Mouse (Mus musculus): ENCODE results near the gene Gm9195. TPM values are rescaled to one million over a fixed set of nuclear protein-coding genes. Genes with fewer than 3 reads are reported as not detected.

The Gm9195 gene
- not detected for total RNA-seq (2021)
- long read RNA-seq, experiment 1, result 0 reads
- long read RNA-seq, experiment 2, result 0 reads

DNA sequence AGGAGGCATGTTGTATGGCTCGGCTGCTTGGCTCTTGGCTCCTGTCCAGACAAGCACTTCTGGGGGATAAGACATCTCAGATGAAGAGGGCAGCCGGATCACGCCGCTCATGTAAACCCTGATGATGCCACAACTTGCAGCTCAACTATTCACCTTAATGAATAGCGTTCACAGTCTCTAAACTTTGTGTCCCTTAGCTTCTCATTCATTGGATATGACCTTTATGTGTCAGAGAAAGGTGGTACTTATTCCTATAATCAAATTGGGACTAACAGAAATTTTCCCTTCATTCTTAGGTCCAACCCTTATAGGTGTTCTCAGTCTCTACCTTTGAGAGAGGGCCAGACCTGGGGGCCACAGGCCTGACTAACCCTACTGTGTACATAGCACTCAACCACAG lies at the start of gene Gm9195:
Gene Gm9195 (minus strand): TSS at position 101 of the 400 bp plus-strand sequence.
- DNase-seq, result no peak

DNA sequence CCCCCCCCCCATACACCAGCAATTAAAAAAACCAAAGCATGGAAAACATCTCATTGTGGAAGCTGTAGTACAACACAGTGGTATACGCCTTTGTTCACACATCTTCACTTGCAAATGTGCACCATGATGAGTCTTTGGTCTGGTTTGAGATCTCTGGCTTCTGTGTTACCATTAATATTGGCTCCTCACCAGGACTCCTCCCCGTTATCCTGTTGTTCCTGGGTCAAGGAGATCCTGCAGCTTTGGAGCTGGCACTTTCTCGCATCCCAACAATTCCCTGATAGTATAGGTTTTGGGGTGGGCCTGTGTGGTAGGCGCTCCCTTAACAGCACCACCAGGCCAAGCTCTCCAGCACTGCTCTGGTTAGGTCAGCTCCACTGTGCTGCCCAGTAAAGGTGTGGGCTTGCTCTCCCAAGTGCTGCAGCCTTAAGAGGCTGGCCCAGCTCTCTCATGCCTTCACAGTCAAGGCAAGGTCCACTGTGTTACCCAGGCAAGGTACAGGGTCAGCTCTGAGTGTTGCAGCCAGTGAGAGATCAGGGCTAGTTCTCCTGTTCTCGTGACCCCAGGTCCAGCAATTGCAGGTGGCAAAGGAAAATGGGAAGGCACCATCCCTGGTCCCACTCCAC lies 44.9 kb upstream of the Gm9195 start:
- DNase-seq, result no peak

DNA sequence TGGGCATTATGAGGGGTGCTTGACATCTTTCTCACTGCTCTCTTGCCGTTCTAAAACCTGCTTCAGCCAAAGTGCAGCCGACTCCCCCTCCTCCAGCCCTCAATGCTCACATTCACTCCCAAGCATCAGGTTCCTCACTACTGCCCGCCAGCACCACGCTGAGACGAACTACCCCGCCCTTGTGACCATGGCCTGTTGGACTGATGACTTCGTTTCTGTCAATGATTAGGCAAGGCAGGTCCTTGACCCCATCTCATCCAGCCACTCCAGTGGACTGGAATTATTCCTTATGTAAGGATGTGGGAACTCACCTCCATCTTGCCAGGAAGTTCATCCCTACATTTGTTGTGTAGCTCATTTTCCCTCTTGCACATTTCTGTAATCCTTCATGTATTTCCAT lies 42.2 kb upstream of the Gm9195 start:
- DNase-seq, result no peak

DNA sequence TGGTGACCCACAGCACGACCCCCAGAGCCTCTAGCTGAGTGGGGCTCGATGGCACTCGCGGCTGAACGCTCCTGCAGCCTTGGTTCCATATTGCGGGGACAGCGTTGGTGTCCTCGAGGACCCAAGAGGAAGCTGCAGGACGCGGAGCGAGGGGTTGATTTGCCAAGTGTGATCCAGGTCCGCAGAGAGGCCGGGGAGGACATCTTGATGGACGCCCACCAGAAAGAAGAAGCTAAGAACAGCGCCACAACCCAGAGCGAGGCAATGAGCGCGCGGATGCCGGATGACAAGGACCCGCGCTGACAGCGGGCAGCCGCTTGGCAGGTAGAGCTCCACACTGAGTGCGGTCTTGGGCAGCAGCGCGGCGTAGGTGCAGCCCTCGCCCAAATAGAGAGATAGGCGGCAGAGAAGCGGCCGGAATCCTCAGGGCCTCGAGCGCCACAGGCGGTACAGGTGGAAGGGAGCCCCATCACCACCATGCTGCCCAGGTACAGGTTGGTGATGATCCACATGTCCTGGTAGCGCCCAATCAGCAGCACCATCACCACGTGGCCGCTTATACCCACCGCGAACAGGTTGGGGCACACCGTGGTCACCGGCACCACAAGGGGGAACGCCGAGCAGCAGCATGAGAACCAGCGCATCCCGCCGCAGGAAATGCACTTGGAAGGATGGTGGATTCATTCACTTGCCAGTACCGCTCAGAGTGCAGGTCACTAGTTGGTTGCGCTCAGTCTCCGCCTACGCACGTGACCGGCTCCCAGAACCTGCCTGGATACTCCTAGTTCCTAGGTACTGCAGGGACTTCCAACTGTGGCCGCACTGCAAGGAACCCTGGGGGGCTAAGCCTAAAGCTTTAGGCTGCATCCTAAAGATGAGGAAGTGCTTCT lies 40.6 kb upstream of the Gm9195 start:
- DNase-seq, result no peak

DNA sequence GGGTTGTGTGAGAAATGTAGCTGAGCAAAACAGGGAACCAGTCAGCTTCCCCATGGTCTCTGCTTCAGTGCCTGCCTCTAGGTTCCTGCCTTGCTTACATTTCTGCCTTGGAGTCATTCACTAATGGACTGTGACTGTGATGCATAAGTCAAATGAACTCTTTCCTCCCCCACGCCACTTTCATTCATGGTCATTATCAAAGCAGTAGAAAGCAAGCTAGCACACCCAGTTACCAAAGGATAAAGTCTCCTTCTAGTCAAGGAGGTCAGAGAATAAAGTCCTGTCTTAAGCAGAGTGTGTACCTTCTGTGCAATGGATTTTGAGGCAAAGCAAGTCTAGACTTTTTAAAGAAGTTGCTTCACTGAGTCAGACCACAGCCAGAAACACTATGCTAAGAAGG lies 35.5 kb upstream of the Gm9195 start:
- DNase-seq, result no peak

DNA sequence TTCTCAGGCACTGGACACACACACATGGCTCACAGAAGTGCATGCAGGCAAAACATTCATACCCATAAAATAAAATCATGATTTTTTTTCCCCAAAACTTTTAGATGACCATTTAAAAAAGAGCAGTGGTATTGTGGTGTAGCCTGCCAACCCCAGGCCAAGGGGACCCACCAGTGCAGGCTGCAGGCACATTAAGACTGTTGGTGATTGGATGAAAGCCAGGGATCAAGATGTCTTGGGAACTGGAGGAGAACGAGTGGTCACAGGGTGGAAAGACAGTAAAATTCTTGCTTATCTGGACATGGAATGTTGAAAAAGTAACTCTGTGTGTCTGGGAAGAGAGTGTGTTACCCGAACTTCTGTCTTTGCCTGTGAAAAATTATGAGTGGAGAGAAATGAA lies 27.9 kb upstream of the Gm9195 start:
- no peak for DNase-seq

DNA sequence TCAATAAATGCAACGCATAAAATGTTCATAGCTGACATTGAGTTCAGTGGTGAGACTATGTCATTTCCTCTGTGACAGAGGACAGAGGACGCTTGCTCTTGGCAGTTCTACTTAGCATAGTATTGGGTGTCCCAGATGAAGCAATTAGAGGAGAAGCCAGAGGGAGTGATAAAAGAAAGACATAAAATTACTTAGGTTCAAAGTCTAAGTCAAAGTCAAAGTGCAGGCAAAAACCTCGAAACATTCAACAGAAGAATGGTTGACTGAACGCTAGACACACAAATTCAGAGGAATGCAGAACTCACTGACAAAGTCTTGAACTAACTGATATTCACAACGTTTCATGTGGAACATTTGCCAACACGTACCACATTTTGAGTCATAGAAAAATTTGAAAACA lies 27.1 kb upstream of the Gm9195 start:
- no peak for DNase-seq

DNA sequence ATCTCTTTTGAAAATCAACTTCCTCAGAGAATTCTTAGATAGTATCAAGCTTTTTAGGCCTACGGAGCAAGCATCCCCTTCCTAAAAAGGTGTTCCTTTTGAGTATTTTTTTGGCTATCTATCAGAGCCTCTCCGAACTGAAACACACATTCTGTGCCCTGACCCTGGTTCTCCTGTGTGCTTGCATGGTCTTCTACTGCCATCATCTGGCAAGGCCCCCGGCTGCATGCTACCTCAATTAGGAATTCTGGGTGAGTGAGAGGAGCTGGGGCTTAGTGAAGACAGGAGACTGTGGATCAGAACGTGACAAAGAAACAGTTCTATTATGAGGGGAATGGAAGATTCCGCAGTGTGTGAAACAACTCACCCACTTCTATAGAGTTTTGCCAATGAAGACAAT lies 24.7 kb upstream of the Gm9195 start:
- DNase-seq, result peak; percentile 27

DNA sequence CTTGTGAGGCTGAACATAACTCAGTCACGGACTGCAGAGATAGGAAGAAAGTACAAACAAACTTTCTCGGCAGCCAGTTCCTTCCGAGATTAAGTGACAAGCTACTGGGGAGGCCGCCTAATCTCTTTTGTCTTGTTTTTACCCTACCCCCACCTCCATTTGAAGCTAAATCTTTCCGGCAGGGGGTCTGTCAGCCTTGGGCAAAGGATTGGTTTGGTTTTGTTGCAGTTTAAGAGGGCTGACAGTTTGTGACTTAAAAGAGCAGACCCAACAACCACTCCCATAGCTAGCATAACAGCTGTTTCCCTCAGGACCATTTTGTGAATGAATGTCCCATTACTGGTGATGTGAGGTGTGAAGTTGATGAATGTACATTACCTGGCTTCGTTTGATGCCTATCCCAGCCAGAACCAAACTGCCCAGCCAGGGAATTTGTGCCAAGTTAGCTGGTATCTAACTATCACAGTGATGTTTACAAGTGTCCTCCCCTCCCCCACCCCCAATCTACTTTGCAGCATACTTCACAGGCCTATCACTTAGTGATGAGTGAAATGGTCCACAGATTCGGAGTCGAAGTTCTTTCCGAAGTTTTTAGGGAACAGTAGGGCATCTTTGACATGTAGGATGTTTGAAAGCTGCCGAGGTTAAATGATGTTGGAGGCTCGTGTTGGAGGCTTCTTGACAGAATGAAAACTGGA lies 15.2 kb upstream of the Gm9195 start:
- no peak for DNase-seq

DNA sequence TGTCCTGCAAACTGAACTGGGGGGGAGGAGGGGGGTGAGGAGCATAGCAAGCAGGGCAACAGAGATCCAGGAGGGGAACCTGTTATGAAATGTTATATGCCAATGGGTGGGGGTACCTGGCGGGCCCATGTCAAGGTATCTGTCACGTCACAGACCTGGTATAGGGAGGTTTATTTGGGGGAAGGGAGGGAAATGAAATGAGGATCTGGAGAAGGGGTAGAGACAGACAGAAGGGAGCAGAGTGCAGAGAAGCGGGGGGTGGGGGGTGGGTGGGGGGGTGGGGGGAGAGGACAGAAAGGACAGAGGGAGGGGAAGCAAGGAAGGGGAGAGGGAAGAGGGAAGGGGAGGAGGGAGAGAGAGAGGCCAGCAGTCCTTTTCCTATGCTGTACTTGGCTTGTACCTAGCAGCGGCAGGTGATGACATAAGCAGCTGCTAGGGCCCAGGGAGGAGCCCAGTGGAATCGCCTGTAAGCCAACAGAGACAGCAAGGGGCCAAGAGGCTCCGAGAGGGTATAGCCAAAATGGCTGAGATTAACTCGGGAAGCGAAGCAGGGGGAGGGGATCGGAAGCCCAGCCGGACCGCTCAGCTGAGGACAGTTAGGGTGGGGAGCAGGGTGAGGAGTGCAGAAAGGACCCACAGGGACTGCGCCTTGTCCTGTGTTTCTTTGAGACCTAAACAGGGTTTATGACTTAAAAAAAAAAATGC lies 14.5 kb upstream of the Gm9195 start:
- DNase-seq, result no peak

DNA sequence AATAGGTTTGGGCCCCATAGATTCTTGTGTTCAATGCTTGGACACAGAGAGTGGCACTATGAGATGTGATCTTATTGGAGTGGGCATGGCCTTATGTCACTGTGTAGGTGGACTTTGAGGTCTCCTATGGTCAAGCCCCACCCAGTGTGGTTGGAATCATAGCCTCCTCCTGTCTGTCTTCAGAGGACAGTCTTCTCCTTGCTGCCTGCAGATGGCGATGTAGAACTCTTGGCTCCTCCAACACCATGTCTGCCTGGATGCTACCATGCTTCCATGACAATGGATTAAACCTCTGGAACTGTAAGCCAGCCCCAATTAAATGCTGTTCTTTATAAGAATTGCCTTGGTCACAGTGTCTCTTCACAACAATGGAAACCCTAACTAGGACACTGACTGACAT lies 13.3 kb upstream of the Gm9195 start:
- DNase-seq, result no peak

DNA sequence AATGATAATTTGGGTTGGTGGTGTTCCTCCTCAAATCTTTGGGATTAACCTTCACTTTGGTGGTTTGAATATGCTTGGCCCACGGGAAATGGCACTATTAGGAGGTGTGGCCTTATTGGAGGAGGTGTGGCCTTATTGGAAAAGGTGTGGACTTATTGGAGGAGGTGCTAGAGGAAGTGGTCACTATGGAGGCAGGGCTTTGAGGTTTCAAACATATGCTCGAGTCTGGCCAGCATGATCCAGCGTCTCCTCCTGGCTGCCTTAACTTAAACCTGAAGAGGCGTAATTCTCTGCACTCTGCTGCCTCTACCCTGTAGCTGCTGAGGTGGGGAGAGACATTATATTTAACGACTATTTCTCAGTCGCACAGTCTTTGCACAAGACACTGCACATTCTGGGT lies 11.6 kb upstream of the Gm9195 start:
- no peak for DNase-seq

DNA sequence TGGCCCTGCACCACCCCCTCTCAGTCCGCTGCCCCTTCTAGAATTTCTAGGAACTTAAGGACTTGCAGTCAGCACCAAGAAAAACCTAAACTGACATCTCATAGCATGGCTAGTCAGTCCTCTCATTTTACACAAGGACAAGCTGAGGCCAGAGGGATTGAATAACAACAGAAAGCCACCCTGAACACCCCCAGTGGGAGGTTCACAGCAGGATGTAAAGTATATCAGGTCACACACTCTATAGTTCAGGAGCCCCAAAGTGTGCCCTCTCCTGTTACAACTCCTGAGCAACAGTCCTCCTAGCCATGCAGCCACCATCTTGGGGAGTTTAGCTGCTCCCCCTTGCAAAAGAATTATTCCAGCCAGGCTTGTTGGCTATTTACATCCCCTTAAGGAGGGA lies 2.1 kb upstream of the Gm9195 start:
- DNase-seq, result no peak

DNA sequence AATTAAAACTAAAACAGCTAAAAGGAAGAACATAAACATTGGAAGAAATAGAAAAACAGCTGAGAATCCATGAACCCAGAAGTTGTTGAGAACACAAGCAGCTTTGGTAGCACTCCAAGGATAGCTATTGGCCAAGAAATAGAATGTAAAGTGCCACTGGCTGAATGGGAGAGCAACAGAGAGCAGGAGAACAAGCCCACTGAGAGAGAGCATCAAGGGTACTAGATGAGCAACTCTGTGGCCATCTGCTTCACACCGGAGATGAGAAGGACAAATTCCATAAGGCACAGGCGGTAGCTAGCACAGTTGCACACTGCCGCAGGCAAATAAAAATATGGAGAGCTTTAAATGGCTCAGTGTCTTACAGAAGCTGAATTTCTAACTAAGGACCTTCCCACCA lies 1.3 kb downstream of the Gm9195 start:
- DNase-seq, result no peak

DNA sequence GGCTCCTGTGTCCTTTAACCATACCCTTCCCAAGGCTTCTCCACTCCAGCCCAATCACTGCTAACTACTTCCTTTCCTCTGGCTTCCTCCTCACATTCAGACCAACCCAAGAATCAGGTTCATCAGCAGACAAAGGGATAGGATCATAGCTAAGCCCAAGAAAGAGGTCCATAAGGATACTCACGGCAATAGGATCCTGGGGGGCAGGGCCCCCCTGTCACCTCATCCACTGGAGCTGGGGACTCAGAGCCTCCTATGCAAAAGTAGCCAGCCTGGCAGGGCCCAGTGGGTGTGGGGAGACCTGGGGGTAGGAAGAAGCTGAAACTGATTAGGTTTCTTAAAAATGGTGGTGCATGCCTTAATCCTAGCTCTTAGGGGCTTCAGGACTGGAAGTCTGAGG lies 17.1 kb downstream of the Gm9195 start:
- no peak for DNase-seq

DNA sequence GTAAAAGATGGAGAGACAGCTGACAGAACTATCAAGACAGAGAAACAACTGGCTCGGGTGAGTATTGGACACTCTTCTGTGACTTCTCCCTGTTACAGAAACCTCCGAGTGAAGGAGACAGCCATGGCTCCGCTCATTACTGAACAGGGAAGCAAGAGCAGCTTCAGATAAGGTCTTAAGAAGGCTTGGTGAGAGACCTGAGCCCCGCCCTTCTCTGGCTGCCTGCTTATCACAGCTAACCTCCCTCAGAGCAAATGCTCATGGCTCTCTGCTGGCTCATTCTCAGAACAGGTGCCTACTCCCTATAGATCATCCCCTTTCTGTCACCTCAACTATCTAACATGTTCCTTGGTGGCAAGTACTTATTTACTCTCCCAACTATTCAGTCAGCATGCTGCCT lies 23.2 kb downstream of the Gm9195 start:
- DNase-seq, result no peak

DNA sequence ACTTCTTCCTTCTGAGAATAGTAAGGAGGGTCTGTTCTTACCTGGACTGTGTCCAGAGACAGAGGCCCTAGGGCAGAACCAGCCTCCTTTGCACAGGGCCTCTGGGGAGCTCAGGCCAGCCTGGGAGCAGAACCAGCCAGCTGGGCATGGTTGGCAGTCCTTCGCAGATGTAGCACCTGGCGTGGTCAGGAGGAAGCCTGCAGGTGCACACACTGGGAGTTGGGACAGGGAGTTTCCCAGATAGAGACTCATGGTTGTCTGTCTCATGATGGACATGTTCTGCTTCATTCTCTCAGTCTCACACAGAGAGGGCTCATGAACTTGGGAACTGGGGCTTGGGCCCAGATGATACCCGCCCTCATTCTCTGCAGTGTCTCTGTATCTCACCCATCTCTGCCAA lies 25.3 kb downstream of the Gm9195 start:
- no peak for DNase-seq

DNA sequence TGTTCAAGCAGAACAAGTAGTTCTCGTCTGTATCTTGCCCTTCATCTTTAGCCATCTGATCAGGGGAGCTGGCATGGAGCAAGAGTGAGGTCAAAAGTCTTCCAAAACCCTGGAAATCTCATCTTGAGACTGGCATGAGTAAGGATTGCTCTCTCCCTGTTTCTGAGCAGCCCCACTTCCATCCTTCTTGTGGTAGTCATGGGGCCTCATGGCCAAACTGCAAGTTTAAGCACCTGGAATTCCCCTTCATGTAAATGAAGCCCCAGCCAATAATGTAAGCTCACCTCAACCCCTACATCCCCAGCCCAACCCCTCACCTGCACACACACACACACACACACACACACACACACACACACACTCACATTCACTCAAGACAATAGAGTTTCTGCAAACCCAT lies 30.0 kb downstream of the Gm9195 start:
- DNase-seq, result no peak

DNA sequence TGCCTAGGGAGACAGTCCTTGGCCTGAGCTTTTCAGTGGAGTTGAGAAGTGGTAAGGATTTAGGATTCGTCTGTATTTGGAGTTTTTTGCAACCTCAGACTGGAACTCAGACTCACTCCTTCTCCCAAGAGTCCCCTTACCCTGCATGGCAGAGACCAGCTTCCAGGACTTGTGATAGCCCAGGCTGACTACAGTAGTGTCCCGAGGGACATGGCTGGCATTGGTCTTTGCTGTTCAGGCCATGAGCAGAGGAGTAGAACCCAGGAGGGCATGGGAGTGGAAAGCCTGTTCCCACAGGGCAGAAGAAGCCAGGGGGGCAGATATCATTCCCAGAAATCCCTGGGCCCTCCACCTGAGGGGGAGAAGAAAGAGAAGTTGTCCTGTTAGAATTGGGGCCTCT lies 31.3 kb downstream of the Gm9195 start:
- DNase-seq, result no peak

DNA sequence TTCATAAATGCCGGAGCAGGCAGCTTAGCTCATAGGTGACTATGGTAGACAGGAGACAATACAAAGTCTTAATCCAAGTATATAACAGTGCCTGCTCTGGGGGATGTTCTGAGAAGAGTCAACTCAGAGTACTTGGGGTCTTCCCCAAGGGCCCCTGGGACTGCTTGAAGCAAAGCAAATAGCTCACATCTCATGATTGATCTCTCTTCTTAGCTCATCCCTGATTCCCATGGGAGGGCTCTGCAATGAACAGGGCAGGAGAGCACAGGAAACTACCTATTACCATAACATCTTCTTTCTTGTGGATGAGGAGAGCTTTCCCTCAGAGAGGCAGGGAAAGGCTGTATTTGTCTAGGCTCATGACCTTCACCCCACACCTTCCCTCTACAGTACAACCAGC lies 32.7 kb downstream of the Gm9195 start:
- no peak for DNase-seq

DNA sequence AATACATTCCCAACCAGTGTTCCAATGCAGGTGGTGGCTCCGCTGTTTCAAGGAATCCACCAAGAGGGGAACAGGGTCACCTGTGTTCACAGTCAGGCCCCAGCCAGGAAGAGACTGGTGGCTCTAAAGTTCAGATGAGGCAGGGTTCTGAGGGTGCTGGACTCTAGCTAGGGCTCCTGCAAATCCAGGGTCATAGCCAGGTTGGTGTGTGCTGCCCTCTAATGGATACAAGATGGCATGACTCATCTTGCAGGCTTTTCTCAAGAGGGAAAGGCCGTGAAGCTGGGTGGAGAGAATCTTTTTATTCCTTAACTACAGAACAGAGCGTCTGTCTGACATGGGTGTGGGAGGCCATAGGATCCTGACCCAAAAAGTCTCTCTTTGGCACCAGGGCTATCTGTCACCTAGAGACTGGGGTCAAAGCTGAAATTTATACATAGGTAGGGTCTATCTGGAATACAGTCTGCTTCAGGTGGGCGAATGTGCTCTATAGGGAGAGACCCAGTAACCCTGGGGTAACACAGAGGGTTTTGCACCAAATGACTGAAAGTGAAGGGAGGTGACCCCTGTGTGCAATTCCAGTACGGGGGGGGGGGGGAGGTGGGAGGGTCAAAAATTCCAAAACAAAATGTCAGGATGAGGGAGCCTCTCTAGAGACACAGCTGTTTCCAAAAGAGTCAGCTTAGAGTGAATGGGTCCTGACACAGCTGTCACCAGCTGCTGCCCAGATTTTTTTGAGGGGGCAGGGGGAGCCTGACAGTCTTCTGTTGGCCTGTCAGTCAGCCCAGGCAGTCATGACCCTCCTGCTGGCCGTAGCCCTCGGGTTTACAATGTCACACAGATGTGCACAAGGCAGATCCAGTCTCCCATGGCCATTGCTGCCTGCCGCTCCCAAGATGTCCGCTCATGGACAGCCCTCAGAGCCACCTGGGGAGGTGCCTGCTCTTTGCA lies 44.2 kb downstream of the Gm9195 start:
- no peak for DNase-seq

DNA sequence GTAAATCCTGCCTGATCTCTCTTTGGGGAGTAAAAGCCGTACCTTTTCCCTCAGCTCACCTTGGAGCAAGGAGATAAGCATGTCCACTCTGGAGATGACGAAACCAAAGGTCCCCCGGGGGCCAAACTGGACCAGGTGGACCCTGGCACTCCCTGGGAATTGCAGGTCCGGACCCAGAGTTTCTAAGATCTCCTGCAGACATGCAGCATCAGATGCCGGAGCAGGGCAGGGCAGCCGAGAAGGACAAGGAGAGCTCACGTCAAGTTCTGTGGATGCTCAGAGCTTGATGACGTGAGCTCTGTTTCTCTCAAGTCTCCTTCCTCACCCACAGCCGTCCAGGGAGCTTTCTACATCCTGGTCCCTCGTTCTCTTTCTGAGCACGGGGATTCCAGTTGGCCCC lies 48.7 kb downstream of the Gm9195 start:
- DNase-seq, result no peak

Measured in gastrocnemius, postnatal 10 days (tissue).